Mouse (Mus musculus) intestine, embryonic 14.5 days (tissue): ENCODE results near the gene Zmym4. TPM values are rescaled to one million over a fixed set of nuclear protein-coding genes. Genes with fewer than 3 reads are reported as not detected.
"Not testable (repeated sequence)": the region's sequence is repeated elsewhere in the genome, so short reads cannot be mapped to it uniquely, and the experiment has no call there.

Source experiments
- ATAC-seq: fragments of 200-750 bp; cut with Nextera tagmentation; replicated peaks from 2 replicates; pipeline ENCODE4 v1.8.0; 2017; ENCODE audit warnings: low read depth, moderate number of reproducible peaks, moderate TSS enrichment, moderate library complexity; ENCODE audit not compliant: low FRiP score, low TSS enrichment
- DNase-seq: peaks from one replicate; pipeline ENCODE4 v3.0.0-alpha.2; 2018; ENCODE audit warnings: low spot score
- H3K27ac ChIP-seq: fragments of 300-500 bp; sonication (generic); 2 replicates; pipeline ENCODE4 v1.5.1; 2014; ENCODE audit warnings: low read depth, mild to moderate bottlenecking, control low read depth
- H3K27me3 ChIP-seq: fragments of 300-500 bp; sonication (generic); replicated peaks from 2 replicates; pipeline ENCODE4 v1.6.1; 2014; ENCODE audit warnings: low read length, control low read depth; ENCODE audit not compliant: control insufficient read depth, insufficient read depth
- H3K36me3 ChIP-seq: fragments of 300-500 bp; sonication (generic); 2 replicates; pipeline ENCODE4 v1.6.1; 2014; ENCODE audit warnings: low read length, control low read depth; ENCODE audit not compliant: control insufficient read depth, insufficient read depth
- H3K4me1 ChIP-seq: fragments of 300-500 bp; sonication (generic); replicated peaks from 2 replicates; pipeline ENCODE4 v1.6.1; 2014; ENCODE audit warnings: low read length, control low read depth, mixed read lengths; ENCODE audit not compliant: control insufficient read depth, insufficient read depth
- H3K4me2 ChIP-seq: fragments of 300-500 bp; sonication (generic); 2 replicates; pipeline ENCODE4 v1.6.1; 2014; ENCODE audit warnings: low read length
- H3K4me3 ChIP-seq: fragments of 300-500 bp; sonication (generic); 2 replicates; pipeline ENCODE4 v1.5.1; 2014; ENCODE audit warnings: low read depth, low read length, control low read depth, mixed read lengths
- H3K9ac ChIP-seq: fragments of 300-500 bp; sonication (generic); 2 replicates; pipeline ENCODE4 v1.6.1; 2014; ENCODE audit warnings: mild to moderate bottlenecking, low read length
- H3K9me3 ChIP-seq: fragments of 300-500 bp; sonication (generic); 2 replicates; pipeline ENCODE4 v1.6.1; 2016; ENCODE audit warnings: low read length, control low read depth; ENCODE audit not compliant: control insufficient read depth
- WGBS: fragments of 180-500 bp; shearing (Covaris S2); extraction: QIAGEN DNeasy Blood & Tissue Kit; methylation state at CpG from one replicate; pipeline ENCODE4 v1.1.7; 2014; 5-methylcytosine and 5-hydroxymethylcytosine counted together
- polyA plus RNA-seq: library from polyadenylated mRNA; unstranded; fragments of >200 nt; fragmentation: Nextera tagmentation; extraction: Ambion mirVana; gene quantifications from 2 replicates; pipeline ENCODE4 v1.2.1, GENCODE M21; 2014

Gene Zmym4
- polyA plus RNA-seq, 1 experiment from 2014 or later = 17.3 TPM

DNA sequence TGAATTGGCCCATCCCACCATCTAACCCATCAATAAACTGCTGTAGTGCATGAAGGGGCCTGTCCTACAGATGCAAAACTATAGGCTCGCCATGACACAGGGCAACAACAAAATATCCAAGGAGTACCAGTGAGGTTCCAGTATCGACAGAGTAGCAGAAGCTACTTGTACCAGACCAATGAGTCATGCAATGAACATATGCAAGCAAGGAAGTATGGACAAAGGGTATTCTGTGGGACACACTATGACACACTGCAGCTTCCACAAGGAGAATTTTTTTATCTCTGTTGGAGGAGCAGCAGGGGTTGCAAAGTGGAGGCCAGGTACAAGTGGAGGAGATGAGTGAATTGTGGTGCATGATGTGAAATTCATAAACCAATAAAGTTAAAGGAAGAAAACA lies 9.7 kb downstream of the Zmym4 start:
- Histone ChIP-seq H3K27ac (no peak overlapping the region), H3K36me3 (0 out of 2 replicates have a peak, but pooled peaks cover 4% of the 10 kb centered on the region), H3K4me3 (no peak overlapping the region), H3K27me3 (no peaks in the 10 kb centered on the region), H3K4me1 (0 out of 2 replicates have a peak, but pooled peaks cover 5% of the 10 kb centered on the region), H3K9me3 (no peaks in the 10 kb centered on the region), H3K4me2 (no peak overlapping the region), H3K9ac (no peak overlapping the region)
- DNase-seq (no peak), ATAC-seq (no peak)
- WGBS = 81% methylated on average over 2 of the region's 2 CpGs

DNA sequence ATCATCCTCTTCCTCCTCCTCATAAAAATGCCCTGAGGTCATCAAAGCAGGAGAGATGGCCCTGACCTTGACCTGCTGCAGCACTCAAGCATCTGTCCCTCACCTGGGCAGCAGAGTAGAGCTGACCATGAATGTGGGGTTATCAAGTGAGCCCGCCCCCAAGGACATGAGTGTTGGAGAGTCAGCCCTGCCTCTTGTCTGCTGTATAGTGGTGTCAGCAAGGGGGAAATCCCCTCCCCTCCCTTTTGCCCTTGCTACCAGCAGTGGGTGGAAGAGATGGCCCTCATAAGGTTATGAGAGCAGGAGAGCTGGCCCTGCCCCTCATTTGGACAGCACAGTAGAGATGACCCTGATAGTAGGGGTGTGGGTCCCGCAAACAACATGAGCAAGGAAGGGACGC lies 10.5 kb downstream of the Zmym4 start:
- ATAC-seq = no peak

DNA sequence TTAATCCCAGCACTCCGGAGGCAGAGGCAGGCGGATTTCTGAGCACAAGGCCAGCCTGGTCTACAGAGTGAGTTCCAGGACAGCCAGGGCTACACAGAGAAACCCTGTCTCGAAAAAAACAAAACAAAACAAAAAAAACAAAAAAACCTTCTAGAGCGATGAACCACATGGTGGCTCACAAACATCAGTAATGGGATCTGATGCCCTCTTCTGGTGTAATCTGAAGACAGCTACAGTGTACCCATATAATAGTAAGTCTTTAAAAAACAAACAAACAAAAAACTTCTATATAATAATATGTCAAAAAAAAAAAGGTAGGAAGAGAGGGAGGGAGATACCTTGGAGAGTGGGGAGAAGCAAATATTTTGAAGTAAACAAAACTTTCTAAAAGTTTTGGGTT lies 17.1 kb downstream of the Zmym4 start:
- not testable (repeated sequence) for H3K9me3 ChIP-seq, H3K4me1 ChIP-seq, H3K27me3 ChIP-seq, ATAC-seq, H3K27ac ChIP-seq, H3K4me3 ChIP-seq, DNase-seq, H3K9ac ChIP-seq, H3K4me2 ChIP-seq
- WGBS = 91% methylated on average over 4 of the region's 4 CpGs
- H3K36me3 ChIP-seq = peaks cover 11% of the 10 kb centered on the region; the same call in 1 of the 2 replicates

More for the DNA sequence above, 10.5 kb downstream of the Zmym4 start:
- Histone ChIP-seq H3K27me3 (no peaks in the 10 kb centered on the region), H3K36me3 (0 out of 2 replicates have a peak, but pooled peaks cover 4% of the 10 kb centered on the region), H3K27ac (no peak overlapping the region), H3K4me3 (no peak overlapping the region), H3K9ac (no peak overlapping the region), H3K4me2 (no peak overlapping the region), H3K4me1 (0 out of 2 replicates have a peak, but pooled peaks cover 5% of the 10 kb centered on the region), H3K9me3 (no peaks in the 10 kb centered on the region)
- 76% methylated on average over 3 of the region's 3 CpGs for WGBS
- DNase-seq = no peak

DNA sequence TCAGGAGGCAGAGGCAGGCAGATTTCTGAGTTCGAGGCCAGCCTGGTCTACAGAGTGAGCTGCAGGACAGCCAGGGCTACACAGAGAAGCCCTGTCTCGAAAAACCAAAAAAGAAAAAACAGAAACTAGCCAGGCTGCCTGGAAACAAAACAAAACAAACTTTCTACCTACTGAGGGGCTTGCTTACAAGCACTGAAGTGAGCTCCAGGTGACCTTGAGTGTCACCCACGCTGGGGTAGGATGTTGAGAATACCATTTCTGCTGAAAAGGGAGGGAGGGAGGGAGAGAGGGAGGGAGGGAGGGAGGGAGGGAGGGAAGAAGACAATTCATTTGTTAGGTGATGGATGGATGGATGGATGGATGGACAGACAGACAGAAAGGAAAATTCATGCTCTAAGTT lies 24.5 kb downstream of the Zmym4 start:
- DNase-seq = no peak
- Histone ChIP-seq H3K4me2 (no peak overlapping the region), H3K27me3 (no peaks in the 10 kb centered on the region), H3K36me3 (peaks cover 12% of the 10 kb centered on the region; the same call in 1 of the 2 replicates), H3K9ac (no peak overlapping the region), H3K9me3 (no peaks in the 10 kb centered on the region), H3K4me3 (no peak overlapping the region), H3K4me1 (no peaks in the 10 kb centered on the region), H3K27ac (no peak overlapping the region)
- ATAC-seq = no peak
- WGBS = 84% methylated on average over 3 of the region's 3 CpGs

DNA sequence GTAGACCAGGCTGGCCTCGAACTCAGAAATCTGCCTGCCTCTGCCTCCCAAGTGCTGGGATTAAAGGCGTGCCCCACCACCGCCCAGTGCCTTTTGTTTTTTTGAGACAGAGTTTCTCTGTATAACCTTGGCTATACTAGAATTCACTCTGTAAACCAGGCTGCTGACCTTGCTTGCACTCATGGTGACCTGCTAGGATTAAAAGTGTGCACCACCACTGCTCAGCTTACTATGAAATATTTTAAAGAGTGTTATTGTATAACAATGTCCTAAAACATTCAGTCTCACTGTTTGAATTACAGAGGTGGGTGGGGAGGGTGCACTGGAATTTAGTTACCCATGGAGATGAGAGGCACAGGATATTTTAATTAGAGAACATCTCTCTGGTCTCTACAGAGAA lies 25.1 kb downstream of the Zmym4 start:
- no peak overlapping the region for H3K4me2 ChIP-seq
- 93% methylated on average over 3 of the region's 3 CpGs for WGBS
- peaks cover 15% of the 10 kb centered on the region; the same call in 1 of the 2 replicates for H3K36me3 ChIP-seq
- no peak overlapping the region for H3K9ac ChIP-seq
- no peak overlapping the region for H3K27ac ChIP-seq
- no peaks in the 10 kb centered on the region for H3K4me1 ChIP-seq
- H3K27me3 ChIP-seq = no peaks in the 10 kb centered on the region
- H3K9me3 ChIP-seq = no peaks in the 10 kb centered on the region
- no peak for ATAC-seq
- no peak for DNase-seq
- no peak overlapping the region for H3K4me3 ChIP-seq

DNA sequence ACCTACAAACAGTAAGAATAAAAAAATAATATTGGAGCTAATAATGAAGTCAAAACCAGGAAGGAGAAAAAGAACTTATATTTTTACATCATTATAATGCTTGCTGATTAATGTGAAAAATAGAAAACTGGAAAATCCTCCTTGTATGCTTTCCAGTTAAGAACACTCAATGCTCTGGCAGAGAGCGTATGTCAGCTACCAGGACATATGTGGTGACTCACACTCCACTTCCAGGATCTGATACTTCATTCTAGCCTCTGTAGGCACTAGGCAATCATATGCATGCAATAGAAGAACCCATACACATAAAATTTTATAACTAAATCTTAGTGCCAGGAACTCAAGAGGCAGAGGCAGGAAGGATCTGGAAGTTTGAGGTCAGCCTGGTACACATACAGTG lies 40.2 kb downstream of the Zmym4 start:
- no peak for ATAC-seq
- 89% methylated on average over 1 of the region's 1 CpGs for WGBS

GRCm38 (mm10) chr4:126889879-126890278 lies 78.1 kb downstream of the Zmym4 start:
- ATAC-seq (no peak), DNase-seq (no peak)
- WGBS = 92% methylated on average over 8 of the region's 8 CpGs
- Histone ChIP-seq H3K4me1 (no peaks in the 10 kb centered on the region), H3K27ac (no peak overlapping the region), H3K9me3 (no peaks in the 10 kb centered on the region), H3K36me3 (peaks cover 82% of the 10 kb centered on the region), H3K27me3 (no peaks in the 10 kb centered on the region), H3K4me2 (no peak overlapping the region), H3K9ac (no peak overlapping the region), H3K4me3 (no peak overlapping the region)

More for the DNA sequence above, 40.2 kb downstream of the Zmym4 start:
- no peak overlapping the region for H3K27ac ChIP-seq
- H3K4me2 ChIP-seq = no peak overlapping the region
- H3K9ac ChIP-seq = no peak overlapping the region
- no peaks in the 10 kb centered on the region for H3K27me3 ChIP-seq
- H3K4me1 ChIP-seq = no peaks in the 10 kb centered on the region
- H3K4me3 ChIP-seq = no peak overlapping the region
- peaks cover 30% of the 10 kb centered on the region for H3K36me3 ChIP-seq
- no peaks in the 10 kb centered on the region for H3K9me3 ChIP-seq
- no peak for DNase-seq

- DNase-seq (no peak), ATAC-seq (no peak)
- Histone ChIP-seq H3K36me3 (peaks cover 66% of the 10 kb centered on the region), H3K9me3 (no peaks in the 10 kb centered on the region), H3K9ac (no peak overlapping the region), H3K4me3 (no peak overlapping the region), H3K4me1 (no peaks in the 10 kb centered on the region), H3K27ac (no peak overlapping the region), H3K27me3 (no peaks in the 10 kb centered on the region), H3K4me2 (no peak overlapping the region)
- WGBS = 64% methylated on average over 1 of the region's 1 CpGs
These were observed 82.0 kb downstream of the Zmym4 start for GRCm38 (mm10) chr4:126885953-126886352.

GRCm38 (mm10) chr4:126883602-126884001 lies 84.3 kb downstream of the Zmym4 start:
- Histone ChIP-seq H3K36me3 (peaks cover 63% of the 10 kb centered on the region), H3K9ac (no peak overlapping the region), H3K27me3 (no peaks in the 10 kb centered on the region), H3K27ac (no peak overlapping the region), H3K4me3 (no peak overlapping the region), H3K4me1 (no peaks in the 10 kb centered on the region), H3K9me3 (no peaks in the 10 kb centered on the region), H3K4me2 (no peak overlapping the region)
- no peak for DNase-seq
- WGBS = 97% methylated on average over 5 of the region's 5 CpGs
- ATAC-seq = no peak
